In genomic region chr9:44724223-44724622, GRCm38 (mm10) we compare ENCODE assay signal across 9 mouse cellular contexts. TPM values are rescaled to one million over a fixed set of nuclear protein-coding genes. Genes with fewer than 3 reads are reported as not detected.
A peak's percentile ranks its signal among the peaks of the same experiment; 100 is the strongest.
DNase-seq lines count a peak whose midpoint lies in the region; ATAC-seq and TF ChIP-seq lines count a peak whose summit lies in the region.
"Had no signal": no experiment of that assay in that cellular context is flagged by ENCODE, and none has a peak within 500 bp of the region (broad histone marks: within the 10 kb centered on the region; RNA-seq: fewer than 3 reads in every experiment).

No protein-coding gene starts in this region.

- H3K27me3 ChIP-seq in kidney, embryonic 14.5 days (ENCODE audit: control insufficient read depth, insufficient read depth, low read length): no peaks in the 10 kb centered on the region
- no peaks in the 10 kb centered on the region for H3K27me3 ChIP-seq in neural tube, embryonic 12.5 days (replicated peaks)

- H3K4me1 ChIP-seq in kidney, embryonic 14.5 days (ENCODE audit: control insufficient read depth, insufficient read depth, low read length): peaks cover 30% of the 10 kb centered on the region
- H3K4me1 ChIP-seq in cortical plate, adult 2 months (ENCODE audit: control insufficient read depth, insufficient read depth, low read length): peaks cover 12% of the 10 kb centered on the region
- H3K4me1 ChIP-seq in neural tube, embryonic 12.5 days: peaks cover 73% of the 10 kb centered on the region

- H3K4me3 ChIP-seq in kidney, embryonic 14.5 days (ENCODE audit: low read length): no peak overlapping the region
- no peak overlapping the region for H3K4me3 ChIP-seq in cortical plate, adult 2 months (ENCODE audit: insufficient read depth, low read length)
- H3K4me3 ChIP-seq in neural tube, embryonic 12.5 days: no peak overlapping the region

- peak; percentile 45 for DNase-seq in kidney, adult 11 months
- peak; percentile 60 to 70 for DNase-seq in heart, adult 9 months (ENCODE audit: low spot score in 2 of 2)
- peak; percentile 62 for DNase-seq in kidney, postnatal 10 days
- no peak for DNase-seq in urinary bladder, postnatal 10 days (ENCODE audit: low spot score)
- no peak for DNase-seq in c-Kit-positive CD71-positive TER-119-positive erythroid progenitor cells, embryonic 14.5 days (ENCODE audit: low spot score)

- ATAC-seq in kidney, embryonic 14.5 days (ENCODE audit: low FRiP score, low TSS enrichment): no peak
- ATAC-seq in neural tube, embryonic 12.5 days (ENCODE audit: low FRiP score, low read depth): no peak

- no peak for TF ChIP-seq POLR2A in cortical plate, adult 2 months (IDR thresholded peaks at IDR 0.05; ENCODE audit: extremely low read depth, insufficient read depth, low read length)

- no peaks in the 10 kb centered on the region for H3K9me3 ChIP-seq in kidney, embryonic 14.5 days (ENCODE audit: control insufficient read depth, low read length)
- H3K9me3 ChIP-seq in neural tube, embryonic 12.5 days: no peaks in the 10 kb centered on the region

- TF ChIP-seq CTCF in cortical plate, adult 2 months (IDR thresholded peaks at IDR 0.05; ENCODE audit: extremely low read depth, insufficient read depth, low read length): no peak

- WGBS in kidney, embryonic 14.5 days: 80% methylated on average over 6 of the region's 6 CpGs
- 42% methylated on average over 6 of the region's 6 CpGs for WGBS in neural tube, embryonic 12.5 days

- peaks cover 10% of the 10 kb centered on the region; the same call in 1 of the 2 replicates for H3K36me3 ChIP-seq in kidney, embryonic 14.5 days (ENCODE audit: control insufficient read depth, insufficient read depth, low read length)
- H3K36me3 ChIP-seq in neural tube, embryonic 12.5 days: no peaks in the 10 kb centered on the region

- H3K4me2 ChIP-seq in kidney, embryonic 14.5 days (replicated peaks; ENCODE audit: low read depth, low read length): no peak overlapping the region
- no peak overlapping the region; the same call in 1 of the 2 replicates for H3K4me2 ChIP-seq in neural tube, embryonic 12.5 days (replicated peaks)

- no peak overlapping the region for H3K27ac ChIP-seq in kidney, embryonic 14.5 days (ENCODE audit: low read depth, low read length)
- H3K27ac ChIP-seq in cortical plate, adult 2 months (ENCODE audit: insufficient read depth, low read length): 0 out of 2 replicates have a peak overlapping the region, but pooled peaks have one; percentile 28
- 0 out of 2 replicates have a peak overlapping the region, but pooled peaks have one; percentile 4 for H3K27ac ChIP-seq in neural tube, embryonic 12.5 days

- H3K9ac ChIP-seq in kidney, embryonic 14.5 days (ENCODE audit: low read depth, low read length): no peak overlapping the region
- no peak overlapping the region for H3K9ac ChIP-seq in neural tube, embryonic 12.5 days

RNA-seq across cellular contexts. Expression of gene Phldb1, which starts 10.8 kb away (rescaled TPM):
- 24.9 and 28.7 TPM in 2 replicates for polyA plus RNA-seq in kidney, embryonic 14.5 days (2014; fragmentation: Nextera tagmentation; extraction: Ambion mirVana)
- 112 and 131 TPM in 2 replicates for polyA plus RNA-seq in cortical plate, adult 2 months (2012; rRNA removed)
- polyA plus RNA-seq in neural tube, embryonic 12.5 days (2016; fragmentation: Nextera tagmentation; extraction: Ambion mirVana): 58.9 and 61.6 TPM in 2 replicates

RNA-seq across cellular contexts. Expression of gene Arcn1, which starts 43.4 kb away (rescaled TPM):
- polyA plus RNA-seq in kidney, embryonic 14.5 days (2014; fragmentation: Nextera tagmentation; extraction: Ambion mirVana): 116 and 219 TPM in 2 replicates
- 47.2 and 48.6 TPM in 2 replicates for polyA plus RNA-seq in cortical plate, adult 2 months (2012; rRNA removed)
- 169 and 182 TPM in 2 replicates for polyA plus RNA-seq in neural tube, embryonic 12.5 days (2016; fragmentation: Nextera tagmentation; extraction: Ambion mirVana)

RNA-seq across cellular contexts. Expression of gene Ift46, which starts 43.5 kb away (rescaled TPM):
- 122 and 131 TPM in 2 replicates for polyA plus RNA-seq in kidney, embryonic 14.5 days (2014; fragmentation: Nextera tagmentation; extraction: Ambion mirVana)
- polyA plus RNA-seq in cortical plate, adult 2 months (2012; rRNA removed): 91.1 and 95.5 TPM in 2 replicates
- 150 and 155 TPM in 2 replicates for polyA plus RNA-seq in neural tube, embryonic 12.5 days (2016; fragmentation: Nextera tagmentation; extraction: Ambion mirVana)

RNA-seq across cellular contexts. Expression of gene Treh, which starts 51.2 kb away (rescaled TPM):
- not detected in 2 replicates for polyA plus RNA-seq in kidney, embryonic 14.5 days (2014; fragmentation: Nextera tagmentation; extraction: Ambion mirVana)
- 0.10 and 0.21 TPM in 2 replicates for polyA plus RNA-seq in cortical plate, adult 2 months (2012; rRNA removed)
- polyA plus RNA-seq in neural tube, embryonic 12.5 days (2016; fragmentation: Nextera tagmentation; extraction: Ambion mirVana): not detected in 2 replicates
- polyA plus RNA-seq: limb, embryonic 14.5 days had no signal

Comparison
In these comparisons a context has a peak if more than half of its experiments do, and no peak if none do; other contexts are left out.
1. DNase-seq: peak in kidney, adult 11 months (single experiment), heart, adult 9 months (2 of 2) and kidney, postnatal 10 days (single experiment); none in urinary bladder, postnatal 10 days (single experiment) and c-Kit-positive CD71-positive TER-119-positive erythroid progenitor cells, embryonic 14.5 days (single experiment).